Mouse (Mus musculus) hindbrain, embryonic 10.5 days (tissue): Measurements from ENCODE around the gene Gm26938. TPM values are rescaled to one million over a fixed set of nuclear protein-coding genes. Genes with fewer than 3 reads are reported as not detected.
A peak's percentile ranks its signal among the peaks of the same experiment; 100 is the strongest.

ENCODE experiments used
- DNase-seq: peaks from one replicate; pipeline ENCODE4 v3.0.0-alpha.2; 2017; ENCODE audit warnings: low spot score
- H3K27ac ChIP-seq: fragments of 300-500 bp; sonication (generic); 2 replicates; pipeline ENCODE4 v1.5.1; 2016; ENCODE audit warnings: mild to moderate bottlenecking, moderate library complexity
- H3K27me3 ChIP-seq: fragments of 300-500 bp; sonication (generic); 2 replicates; pipeline ENCODE4 v1.6.1; 2016; ENCODE audit warnings: mild to moderate bottlenecking; ENCODE audit not compliant: poor library complexity, insufficient read depth, severe bottlenecking
- H3K36me3 ChIP-seq: fragments of 300-500 bp; sonication (generic); 2 replicates; pipeline ENCODE4 v1.6.1; 2016; ENCODE audit warnings: mild to moderate bottlenecking, moderate library complexity
- H3K4me1 ChIP-seq: fragments of 300-500 bp; sonication (generic); replicated peaks from 2 replicates; pipeline ENCODE4 v1.6.1; 2016; ENCODE audit warnings: mild to moderate bottlenecking
- H3K4me3 ChIP-seq: fragments of 300-500 bp; sonication (generic); 2 replicates; pipeline ENCODE4 v1.5.1; 2016; ENCODE audit warnings: mild to moderate bottlenecking, moderate library complexity
- H3K9me3 ChIP-seq: fragments of 300-500 bp; sonication (generic); 2 replicates; pipeline ENCODE4 v1.6.1; 2016; ENCODE audit warnings: mild to moderate bottlenecking, moderate library complexity
- WGBS: fragments of 180-500 bp; shearing (Covaris S2); methylation state at CpG from one replicate; pipeline ENCODE4 v1.1.7; 2016; 5-methylcytosine and 5-hydroxymethylcytosine counted together
- polyA plus RNA-seq: library from polyadenylated mRNA; unstranded; fragments of >200 nt; fragmentation: Nextera tagmentation; extraction: Ambion mirVana; gene quantifications from 2 replicates; pipeline ENCODE4 v1.2.1, GENCODE M21; 2016

Gm26938 gene
- polyA plus RNA-seq, 1 experiment from 2014 or later, result not detected

DNA sequence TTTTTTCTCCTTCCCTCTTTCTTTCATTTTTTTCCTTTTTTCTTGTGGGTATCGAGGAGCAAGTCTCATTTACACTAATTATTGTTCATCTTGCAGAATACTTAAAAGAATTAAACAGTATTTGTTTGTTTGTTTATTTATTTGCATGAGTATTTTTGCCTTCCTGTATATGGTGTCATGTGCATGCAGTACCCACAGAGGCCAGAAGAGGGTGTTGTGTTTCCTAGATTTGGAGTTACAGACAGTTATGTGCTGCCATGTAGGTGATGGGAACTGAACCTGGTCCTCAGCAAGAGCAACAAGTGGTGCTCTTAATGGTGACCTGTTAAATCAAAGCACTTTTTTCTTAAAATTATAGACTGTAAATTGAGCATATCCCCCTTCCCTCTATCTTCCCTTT, 1.4 kb upstream of the Gm26938 start:
- 84% methylated on average over 1 of the region's 1 CpGs for WGBS
- Histone ChIP-seq H3K27me3 (no peaks in the 10 kb centered on the region), H3K27ac (no peak overlapping the region), H3K4me1 (peaks cover 17% of the 10 kb centered on the region), H3K9me3 (no peaks in the 10 kb centered on the region), H3K4me3 (no peak overlapping the region), H3K36me3 (peaks cover 22% of the 10 kb centered on the region)
- no peak for DNase-seq

DNA sequence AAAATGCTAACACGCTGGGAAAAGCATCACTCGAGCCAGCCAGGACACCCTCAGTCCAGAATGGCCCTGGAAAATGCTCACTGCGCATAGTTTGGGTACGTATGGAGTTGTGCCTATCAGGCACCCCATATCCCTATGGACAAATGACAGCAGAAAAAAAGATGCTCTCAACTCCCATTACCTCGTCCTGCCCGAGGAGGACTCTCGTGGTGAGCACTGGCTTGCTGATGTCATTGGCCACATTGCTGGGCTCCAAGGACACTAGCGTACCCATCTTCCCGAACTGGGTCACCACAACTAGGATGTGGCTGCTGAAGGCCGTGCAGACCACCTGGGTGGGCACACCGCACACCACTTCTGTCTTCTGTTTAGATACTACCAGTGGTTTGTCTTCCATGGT, 260 bp downstream of the Gm26938 start:
- DNase-seq, result no peak
- Histone ChIP-seq H3K36me3 (peaks cover 38% of the 10 kb centered on the region), H3K4me1 (peaks cover 21% of the 10 kb centered on the region), H3K27me3 (no peaks in the 10 kb centered on the region), H3K27ac (peak overlapping the region; percentile 93), H3K9me3 (no peaks in the 10 kb centered on the region), H3K4me3 (peak overlapping the region; percentile 94)
- WGBS, result 47% methylated on average over 11 of the region's 11 CpGs

DNA sequence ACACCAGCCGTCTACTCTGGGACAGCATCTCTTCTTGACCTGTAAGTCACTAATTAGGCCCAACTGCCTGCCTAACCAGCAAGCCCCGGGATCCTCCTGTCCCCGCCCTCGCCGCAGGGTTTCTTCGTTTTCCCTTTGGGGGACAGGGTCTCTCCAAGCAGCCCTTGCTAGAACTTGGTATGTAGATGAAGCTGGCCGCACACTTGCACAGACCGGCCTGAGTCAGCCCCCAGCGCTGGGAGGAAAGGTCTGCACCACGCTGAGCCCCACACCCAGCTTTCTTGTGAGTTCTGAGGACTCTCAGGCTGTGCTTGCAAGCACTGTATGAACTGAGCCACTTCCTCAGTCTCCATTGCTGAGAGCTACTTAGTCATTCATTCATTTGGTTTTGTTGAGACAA, 1.7 kb downstream of the Gm26938 start:
- no peak overlapping the region for H3K4me3 ChIP-seq
- H3K9me3 ChIP-seq, result no peaks in the 10 kb centered on the region
- peaks cover 21% of the 10 kb centered on the region for H3K4me1 ChIP-seq
- 95% methylated on average over 10 of the region's 10 CpGs for WGBS
- H3K36me3 ChIP-seq, result peaks cover 44% of the 10 kb centered on the region
- no peak overlapping the region for H3K27ac ChIP-seq
- no peak for DNase-seq
- H3K27me3 ChIP-seq, result no peaks in the 10 kb centered on the region

DNA sequence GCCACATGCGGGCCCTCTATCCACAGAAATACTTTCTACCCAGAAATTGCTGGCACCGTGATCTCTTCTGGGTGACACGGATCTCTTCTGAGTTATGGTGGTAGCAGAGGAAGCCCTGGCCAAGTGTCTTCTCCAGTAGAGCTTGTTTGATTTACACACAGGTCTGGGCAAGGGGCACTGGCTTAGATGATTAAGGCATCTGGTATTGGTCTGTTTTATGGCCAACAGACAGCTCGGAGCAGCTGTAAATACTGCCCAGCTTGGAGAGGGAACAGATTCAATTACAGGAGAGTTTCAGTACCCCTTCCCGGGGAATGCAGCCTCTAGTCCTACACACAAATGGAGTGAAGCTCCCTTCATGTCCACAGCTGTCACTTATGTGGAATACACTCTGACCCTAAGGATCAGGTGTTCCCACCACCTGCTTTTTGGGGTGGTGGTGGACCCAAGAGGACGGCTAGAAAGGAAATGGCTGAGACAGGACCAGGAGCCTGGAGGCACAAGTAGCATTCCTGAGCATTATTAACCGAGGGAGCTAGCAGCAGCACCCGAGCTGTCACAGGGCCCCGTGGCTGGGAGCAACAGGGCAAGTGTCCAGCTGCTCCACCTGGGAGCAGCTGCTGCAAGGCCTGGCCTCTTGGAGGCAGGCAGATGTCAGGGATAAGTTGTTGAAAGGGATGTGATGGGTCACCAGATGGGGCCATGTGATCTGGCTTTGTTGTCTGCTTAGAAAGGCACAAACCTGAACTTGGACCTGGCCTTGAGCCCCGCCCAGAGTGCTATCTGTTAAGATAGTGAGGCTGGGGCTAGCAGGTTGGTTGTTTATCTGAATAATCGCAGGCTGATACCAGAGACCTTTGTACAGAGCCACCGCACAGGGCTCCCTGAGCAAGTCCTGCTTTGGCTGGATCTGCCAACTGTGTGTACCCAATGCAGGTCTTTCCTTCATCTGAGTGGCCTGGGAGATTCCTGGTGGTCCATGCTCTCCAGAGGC, 4.4 kb downstream of the Gm26938 start:
- H3K27ac ChIP-seq, result no peak overlapping the region
- H3K36me3 ChIP-seq, result peaks cover 44% of the 10 kb centered on the region
- no peaks in the 10 kb centered on the region for H3K9me3 ChIP-seq
- peaks cover 17% of the 10 kb centered on the region for H3K4me1 ChIP-seq
- DNase-seq, result no peak
- 86% methylated on average over 12 of the region's 12 CpGs for WGBS
- H3K4me3 ChIP-seq, result no peak overlapping the region
- no peaks in the 10 kb centered on the region for H3K27me3 ChIP-seq

DNA sequence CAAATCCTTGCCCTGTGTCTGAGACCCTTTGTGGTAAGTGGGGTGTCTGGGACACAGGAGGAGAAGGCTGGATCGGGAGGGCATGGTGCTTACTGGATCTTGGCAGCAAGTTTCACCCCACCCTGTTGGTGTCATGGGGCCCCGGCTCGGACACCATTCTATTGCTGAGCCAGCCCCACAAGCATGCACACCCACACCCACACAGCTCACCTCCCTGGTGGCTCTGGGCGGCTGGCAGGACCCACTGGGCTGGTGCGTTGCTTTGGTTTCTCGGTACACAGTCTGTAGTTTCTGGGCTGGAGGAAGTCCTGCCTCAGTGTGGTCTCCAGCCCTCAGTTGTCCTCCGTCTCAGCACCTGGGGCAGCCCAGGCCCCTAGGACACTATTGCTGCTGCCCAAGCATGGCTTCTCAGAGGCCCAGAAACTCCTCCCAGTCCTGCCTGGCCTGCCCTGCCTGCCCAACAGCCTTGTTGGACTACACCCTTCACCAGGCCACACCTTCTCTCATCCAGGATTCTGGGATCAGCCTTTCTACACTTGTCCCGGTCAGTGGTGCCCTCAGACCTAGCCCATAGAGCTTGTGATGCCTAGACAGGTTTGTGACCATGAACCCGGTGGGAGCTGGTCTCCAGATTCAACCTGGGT, 6.5 kb downstream of the Gm26938 start, which contains the start of gene Tmem184a:
Gene Tmem184a (minus strand): TSS at position 380 of the 644 bp plus-strand sequence.
- H3K27me3 ChIP-seq, result peaks cover 11% of the 10 kb centered on the region; the same call in 1 of the 2 replicates
- H3K36me3 ChIP-seq, result peaks cover 43% of the 10 kb centered on the region
- 85% methylated on average over 9 of the region's 9 CpGs for WGBS
- DNase-seq, result no peak
- no peaks in the 10 kb centered on the region for H3K9me3 ChIP-seq
- H3K4me1 ChIP-seq, result 0 out of 2 replicates have a peak, but pooled peaks cover 4% of the 10 kb centered on the region
- H3K4me3 ChIP-seq, result no peak within 1 kb of the TSS
- no peak within 1 kb of the TSS for H3K27ac ChIP-seq

DNA sequence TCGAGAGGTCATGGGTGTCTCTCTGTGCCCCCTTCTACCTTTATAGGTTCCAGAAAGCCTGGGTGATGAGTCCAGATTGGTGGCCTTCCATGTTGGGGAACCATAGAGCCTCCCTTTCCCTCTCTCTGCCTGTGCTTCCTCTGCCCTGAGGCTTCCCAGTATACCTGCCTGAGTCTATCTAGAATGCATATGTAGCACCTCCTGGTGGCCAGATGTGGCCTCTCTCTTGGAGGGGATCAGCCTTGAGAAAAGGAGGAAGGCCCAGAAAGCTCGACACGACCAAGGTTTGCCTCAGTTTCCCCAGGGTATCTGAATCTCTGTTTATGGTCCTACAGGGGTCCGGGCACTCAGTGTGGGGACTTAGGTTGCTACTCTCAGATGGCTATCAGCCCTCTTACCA, 7.4 kb downstream of the Gm26938 start:
- Histone ChIP-seq H3K9me3 (no peaks in the 10 kb centered on the region), H3K27ac (no peak overlapping the region), H3K4me1 (peaks cover 10% of the 10 kb centered on the region), H3K4me3 (no peak overlapping the region), H3K36me3 (peaks cover 35% of the 10 kb centered on the region), H3K27me3 (peaks cover 20% of the 10 kb centered on the region)
- DNase-seq, result peak; percentile 33
- whole genome bisulfite sequencing, result 54% methylated on average over 4 of the region's 4 CpGs

DNA sequence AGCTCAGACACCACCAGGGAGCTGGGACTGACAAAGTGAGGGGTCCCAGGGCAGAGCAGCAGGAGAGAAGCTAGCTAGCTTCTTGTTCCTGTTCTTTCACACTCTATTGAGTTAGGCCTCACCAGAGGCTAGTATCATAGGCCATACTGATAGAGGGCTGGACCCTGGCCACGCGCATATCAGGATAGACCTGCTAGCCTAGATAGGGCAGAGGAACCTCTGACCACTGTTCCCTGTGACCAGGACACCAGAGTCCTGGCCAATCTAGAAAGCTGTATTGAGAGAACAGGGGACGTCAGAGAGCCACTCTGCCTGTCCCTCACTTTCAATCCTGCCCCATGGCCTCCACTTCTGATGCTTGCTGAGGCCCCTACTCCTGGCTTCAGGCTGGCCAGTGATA, 8.2 kb downstream of the Gm26938 start:
- Histone ChIP-seq H3K9me3 (no peaks in the 10 kb centered on the region), H3K4me3 (no peak overlapping the region), H3K36me3 (peaks cover 28% of the 10 kb centered on the region), H3K27ac (no peak overlapping the region), H3K27me3 (peaks cover 27% of the 10 kb centered on the region), H3K4me1 (peaks cover 13% of the 10 kb centered on the region)
- DNase-seq, result no peak
- 80% methylated on average over 3 of the region's 3 CpGs for WGBS

DNA sequence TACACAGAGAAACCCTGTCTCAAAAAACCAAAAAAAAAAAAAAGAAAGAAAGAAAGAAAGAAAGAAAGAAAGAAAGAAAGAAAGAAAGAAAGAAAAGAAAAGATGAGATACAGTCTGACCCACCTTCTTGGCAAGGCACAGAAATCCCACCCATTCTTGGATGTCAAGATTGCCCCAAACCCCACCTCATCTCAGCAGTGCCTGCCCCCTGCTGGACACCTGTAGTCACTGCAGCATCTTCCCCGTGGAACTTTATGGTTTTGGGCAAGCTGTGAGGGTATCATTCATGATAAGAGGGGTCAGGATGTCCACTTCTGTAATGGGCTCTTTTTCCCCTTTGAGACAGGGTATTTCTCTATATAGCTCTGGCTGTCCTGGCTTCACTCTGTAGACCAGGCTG, 8.9 kb downstream of the Gm26938 start:
- Histone ChIP-seq H3K36me3 (peaks cover 20% of the 10 kb centered on the region), H3K27me3 (peaks cover 34% of the 10 kb centered on the region), H3K9me3 (no peaks in the 10 kb centered on the region), H3K4me3 (no peak overlapping the region), H3K27ac (no peak overlapping the region), H3K4me1 (peaks cover 15% of the 10 kb centered on the region)
- WGBS, result 9% methylated on average over 1 of the region's 1 CpGs
- no peak for DNase-seq

DNA sequence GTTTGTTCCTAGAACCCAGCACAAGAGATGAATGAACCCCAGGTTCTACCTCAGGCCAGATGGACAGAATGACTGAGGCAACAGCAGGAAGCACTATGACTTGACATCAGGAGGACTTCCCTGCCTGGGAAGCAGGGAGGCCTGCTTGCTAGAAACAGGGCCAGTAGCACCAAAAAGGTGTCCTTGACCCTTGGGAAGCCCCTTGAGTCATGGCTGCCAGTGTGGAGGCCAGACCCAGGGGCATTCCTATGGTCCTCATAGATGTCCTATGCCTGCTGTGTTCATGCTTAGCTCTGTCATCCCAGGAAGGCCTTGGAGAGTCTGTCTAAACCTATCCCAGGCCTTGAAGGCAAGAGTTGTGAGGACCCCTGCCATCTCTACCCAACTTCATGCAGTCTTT, 9.8 kb downstream of the Gm26938 start:
- Histone ChIP-seq H3K27ac (no peak overlapping the region), H3K9me3 (no peaks in the 10 kb centered on the region), H3K4me3 (no peak overlapping the region), H3K27me3 (peaks cover 38% of the 10 kb centered on the region), H3K4me1 (peaks cover 13% of the 10 kb centered on the region), H3K36me3 (peaks cover 11% of the 10 kb centered on the region; the same call in 1 of the 2 replicates)
- no peak for DNase-seq

DNA sequence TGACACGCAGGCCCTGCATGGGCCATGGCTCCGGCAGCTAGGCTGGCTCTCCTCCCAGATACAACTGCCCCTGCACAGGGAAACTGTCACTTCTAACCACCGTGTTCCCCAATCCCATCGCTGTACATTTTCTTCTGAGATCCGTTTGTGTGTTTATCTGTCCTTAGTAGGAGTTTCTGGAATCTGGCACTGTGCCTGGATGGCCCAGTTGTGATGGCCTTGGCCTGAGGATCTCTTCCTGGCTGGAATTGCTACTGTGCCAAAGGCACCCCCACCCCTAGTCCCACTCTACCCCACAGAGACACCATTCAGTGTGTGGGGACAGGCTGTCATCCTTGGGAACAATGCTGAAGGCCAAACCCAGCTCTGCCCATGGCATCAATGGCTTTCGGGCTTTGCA, 10.2 kb downstream of the Gm26938 start:
- 82% methylated on average over 6 of the region's 6 CpGs for WGBS
- peaks cover 38% of the 10 kb centered on the region for H3K27me3 ChIP-seq
- DNase-seq, result no peak
- peaks cover 13% of the 10 kb centered on the region for H3K4me1 ChIP-seq
- no peak overlapping the region for H3K27ac ChIP-seq
- H3K36me3 ChIP-seq, result 0 out of 2 replicates have a peak, but pooled peaks cover 7% of the 10 kb centered on the region
- no peak overlapping the region for H3K4me3 ChIP-seq
- H3K9me3 ChIP-seq, result no peaks in the 10 kb centered on the region

DNA sequence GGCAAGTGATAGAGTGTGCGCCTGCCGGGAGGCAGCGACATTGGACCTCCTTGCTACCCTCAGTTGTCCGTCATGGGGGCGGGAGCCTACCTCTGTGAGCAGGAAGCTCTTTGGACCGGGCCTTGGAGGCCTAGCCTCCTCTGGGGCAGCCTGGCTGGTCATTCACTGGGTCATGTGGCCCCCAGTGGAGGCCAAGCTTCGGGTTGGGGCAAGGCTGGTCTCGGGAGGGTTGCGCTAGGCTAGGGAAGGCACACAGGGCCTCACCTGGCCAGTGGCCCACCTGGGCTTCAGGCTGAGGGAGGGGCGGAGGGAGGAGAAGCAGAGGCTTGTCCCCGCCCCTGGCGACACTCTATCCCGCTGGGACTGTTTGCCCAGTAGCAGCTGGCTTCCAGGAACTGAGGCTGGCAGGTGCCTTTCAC, 12.2 kb downstream of the Gm26938 start:
- Histone ChIP-seq H3K27me3 (peaks cover 38% of the 10 kb centered on the region), H3K36me3 (no peaks in the 10 kb centered on the region), H3K4me3 (peak overlapping the region; percentile 34; the same call in 1 of the 2 replicates), H3K27ac (peak overlapping the region; percentile 59), H3K9me3 (no peaks in the 10 kb centered on the region), H3K4me1 (peaks cover 13% of the 10 kb centered on the region)
- 7% methylated on average over 13 of the region's 13 CpGs for WGBS
- DNase-seq, result no peak

DNA sequence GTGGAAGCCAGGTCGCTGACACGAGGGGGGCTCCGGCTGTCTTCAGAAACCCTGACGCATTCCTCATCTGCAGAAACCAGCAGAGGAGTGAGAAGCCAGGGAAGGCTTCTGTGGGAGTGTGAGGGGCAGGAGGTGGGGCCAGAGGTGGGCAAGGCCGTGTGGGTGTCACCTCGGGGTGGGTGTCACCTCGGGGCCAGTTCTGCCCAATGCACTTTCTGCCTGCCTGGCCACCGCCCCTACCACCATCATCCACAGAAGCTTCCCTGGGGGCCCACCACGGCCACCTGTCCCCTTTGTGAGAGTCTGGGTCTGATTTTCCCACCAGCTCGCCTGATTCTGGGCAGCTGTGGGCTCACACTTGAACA, 13.1 kb downstream of the Gm26938 start:
- peaks cover 38% of the 10 kb centered on the region for H3K27me3 ChIP-seq
- no peaks in the 10 kb centered on the region for H3K36me3 ChIP-seq
- H3K9me3 ChIP-seq, result no peaks in the 10 kb centered on the region
- 51% methylated on average over 10 of the region's 10 CpGs for WGBS
- no peak for DNase-seq
- no peak overlapping the region for H3K4me3 ChIP-seq
- H3K4me1 ChIP-seq, result peaks cover 13% of the 10 kb centered on the region
- 0 out of 2 replicates have a peak overlapping the region, but pooled peaks have one; percentile 46 for H3K27ac ChIP-seq
